Mouse (Mus musculus): Measurements from ENCODE around the gene Scfd1.

Gene Scfd1

GRCm38 (mm10) chr12:51377003-51377887, at the start of gene Scfd1:
TSS of gene Scfd1 (plus strand) at chr12:51377510.
- DNase-seq (ENCODE audit: low spot score) = peak; percentile 95

GRCm38 (mm10) chr12:51337014-51337413, 40.3 kb upstream of the Scfd1 start:
- no peak for DNase-seq (ENCODE audit: low spot score)

GRCm38 (mm10) chr12:51346121-51346520, 31.2 kb upstream of the Scfd1 start:
- no peak for DNase-seq (ENCODE audit: low spot score)

- peak; percentile 89 for DNase-seq (ENCODE audit: low spot score)
Observed at GRCm38 (mm10) chr12:51347988-51348697, 29.2 kb upstream of the Scfd1 start, which contains the start of gene G2e3. TSS of gene G2e3 (plus strand) at chr12:51348061.

GRCm38 (mm10) chr12:51348698-51348998, 28.7 kb upstream of the Scfd1 start:
- no peak for DNase-seq (ENCODE audit: low spot score)

GRCm38 (mm10) chr12:51355296-51355695, 22.0 kb upstream of the Scfd1 start:
- no peak for DNase-seq (ENCODE audit: low spot score)

GRCm38 (mm10) chr12:51361294-51361693, 16.0 kb upstream of the Scfd1 start:
- no peak for DNase-seq (ENCODE audit: low spot score)

- DNase-seq (ENCODE audit: low spot score) = no peak
Observed at GRCm38 (mm10) chr12:51362898-51363297, 14.4 kb upstream of the Scfd1 start.

GRCm38 (mm10) chr12:51368504-51368903, 8.8 kb upstream of the Scfd1 start:
- no peak for DNase-seq (ENCODE audit: low spot score)

GRCm38 (mm10) chr12:51377888-51378190, 529 bp downstream of the Scfd1 start:
- DNase-seq (ENCODE audit: low spot score) = no peak

- DNase-seq (ENCODE audit: low spot score) = no peak
Observed at GRCm38 (mm10) chr12:51399871-51400270, 22.6 kb downstream of the Scfd1 start.

- DNase-seq (ENCODE audit: low spot score) = peak; percentile 31
Observed at GRCm38 (mm10) chr12:51402060-51402698, 24.9 kb downstream of the Scfd1 start.

GRCm38 (mm10) chr12:51403987-51404586, 26.8 kb downstream of the Scfd1 start:
- DNase-seq (ENCODE audit: low spot score) = no peak

- no peak for DNase-seq (ENCODE audit: low spot score)
Observed at GRCm38 (mm10) chr12:51411362-51411761, 34.1 kb downstream of the Scfd1 start.

GRCm38 (mm10) chr12:51437541-51437940, 60.2 kb downstream of the Scfd1 start:
- no peak for DNase-seq (ENCODE audit: low spot score)

GRCm38 (mm10) chr12:51438311-51438710, 61.0 kb downstream of the Scfd1 start:
- no peak for DNase-seq (ENCODE audit: low spot score)

- no peak for DNase-seq (ENCODE audit: low spot score)
Observed at GRCm38 (mm10) chr12:51449303-51449702, 72.0 kb downstream of the Scfd1 start.

- no peak for DNase-seq (ENCODE audit: low spot score)
Observed at GRCm38 (mm10) chr12:51470881-51471280, 93.6 kb downstream of the Scfd1 start.

- DNase-seq (ENCODE audit: low spot score) = no peak
Observed at GRCm38 (mm10) chr12:51481246-51481645, 103.9 kb downstream of the Scfd1 start.

- no peak for DNase-seq (ENCODE audit: low spot score)
Observed at GRCm38 (mm10) chr12:51492040-51492439, 114.7 kb downstream of the Scfd1 start.

- no peak for DNase-seq (ENCODE audit: low spot score)
Observed at GRCm38 (mm10) chr12:51493476-51493875, 116.2 kb downstream of the Scfd1 start.

GRCm38 (mm10) chr12:51494641-51495040, 117.3 kb downstream of the Scfd1 start:
- no peak for DNase-seq (ENCODE audit: low spot score)
